Mouse (Mus musculus) lung, postnatal 0 days (tissue): ENCODE data around the gene E030018B13Rik.

ENCODE experiments used
- CTCF ChIP-seq: IDR thresholded peaks from 2 replicates; pipeline ENCODE4 v1.5.1; 2016; ENCODE audit warnings: antibody characterized with exemption, mild to moderate bottlenecking
- EP300 ChIP-seq: IDR thresholded peaks from 2 replicates; pipeline ENCODE4 v1.6.1; 2016; ENCODE audit warnings: antibody characterized with exemption, mild to moderate bottlenecking, control low read depth

DNA sequence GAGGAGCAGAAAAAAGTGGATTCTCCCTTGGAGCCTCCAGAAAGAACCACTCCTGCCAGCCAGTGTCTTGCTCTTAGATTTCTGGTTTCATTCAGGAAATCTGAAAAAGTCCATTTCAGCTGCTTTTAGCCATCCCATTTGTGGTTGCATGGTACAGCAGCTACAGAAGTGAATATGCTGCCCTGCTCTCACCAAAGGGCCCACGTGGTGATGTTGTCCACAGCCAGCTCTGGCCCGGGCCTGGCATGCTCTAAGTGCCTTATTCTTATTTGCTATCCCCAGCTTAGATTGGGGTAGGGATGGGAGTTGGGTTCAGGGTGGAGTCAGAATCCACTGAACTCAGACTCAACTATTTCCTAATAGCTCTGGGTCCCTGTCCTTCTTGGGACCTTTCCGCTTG lies 21.4 kb upstream of the E030018B13Rik start:
- no peak for TF ChIP-seq CTCF
- TF ChIP-seq EP300, result no peak
